Mouse (Mus musculus) MEL (cell line): ENCODE data around the gene Pnpla6.

Experiments used
- CTCF ChIP-seq, 3 experiments: IDR thresholded peaks in 2 of 3; conservative IDR thresholded peaks in 1 of 3; 2 replicates each; pipeline ENCODE4 v1.5.1; 2011 to 2012; ENCODE audit warnings: low read length in 3 of 3, low read depth in 2 of 3, mild to moderate bottlenecking in 2 of 3, improper control_type of control experiment in 1 of 3, inconsistent platforms in 1 of 3, mixed read lengths in 1 of 3, moderate library complexity in 1 of 3; ENCODE audit not compliant: control insufficient read depth in 1 of 3, insufficient read depth in 1 of 3, poor library complexity in 1 of 3, severe bottlenecking in 1 of 3
- EP300 ChIP-seq, 2 experiments: IDR thresholded peaks; 2 replicates each; pipeline ENCODE4 v1.6.1; 2011; ENCODE audit warnings: improper control_type of control experiment in 2 of 2, low read length in 2 of 2, low read depth in 1 of 2, mild to moderate bottlenecking in 1 of 2
- HCFC1 ChIP-seq: IDR thresholded peaks from 2 replicates; pipeline ENCODE4 v1.6.1; 2012; ENCODE audit warnings: low read depth, mild to moderate bottlenecking, inconsistent platforms, low read length, improper control_type of control experiment, moderate library complexity
- MAFK ChIP-seq: IDR thresholded peaks from 2 replicates; pipeline ENCODE4 v1.6.1; 2011; ENCODE audit warnings: low read depth, mild to moderate bottlenecking, low read length, improper control_type of control experiment, borderline replicate concordance
- MAX ChIP-seq: IDR thresholded peaks from 2 replicates; pipeline ENCODE4 v1.6.1; 2011; ENCODE audit warnings: low read length, improper control_type of control experiment
- POLR2A ChIP-seq, 2 experiments: IDR thresholded peaks; 2 replicates each; pipeline ENCODE4 v1.6.1; 2011 to 2012; ENCODE audit warnings: low read length in 2 of 2, mild to moderate bottlenecking in 2 of 2, control low read depth in 1 of 2, improper control_type of control experiment in 1 of 2, low read depth in 1 of 2, moderate library complexity in 1 of 2; ENCODE audit not compliant: control insufficient read depth in 1 of 2, insufficient read depth in 1 of 2, poor library complexity in 1 of 2
- POLR2AphosphoS5 ChIP-seq: IDR thresholded peaks from 2 replicates; pipeline ENCODE4 v1.6.1; 2012; ENCODE audit warnings: low read depth, borderline replicate concordance, mild to moderate bottlenecking, inconsistent platforms, low read length, moderate library complexity, mixed read lengths
- USF1 ChIP-seq: IDR thresholded peaks from 2 replicates; pipeline ENCODE4 v1.6.1; 2014; ENCODE audit warnings: low read depth, mild to moderate bottlenecking, inconsistent platforms, low read length, improper control_type of control experiment, moderate library complexity
- USF2 ChIP-seq, 2 experiments: IDR thresholded peaks; 2 replicates each; pipeline ENCODE4 v1.6.1; 2011 to 2012; ENCODE audit warnings: improper control_type of control experiment in 2 of 2, low read length in 2 of 2, borderline replicate concordance in 1 of 2, inconsistent platforms in 1 of 2, low read depth in 1 of 2, mild to moderate bottlenecking in 1 of 2; ENCODE audit not compliant: insufficient read depth in 1 of 2

DNA sequence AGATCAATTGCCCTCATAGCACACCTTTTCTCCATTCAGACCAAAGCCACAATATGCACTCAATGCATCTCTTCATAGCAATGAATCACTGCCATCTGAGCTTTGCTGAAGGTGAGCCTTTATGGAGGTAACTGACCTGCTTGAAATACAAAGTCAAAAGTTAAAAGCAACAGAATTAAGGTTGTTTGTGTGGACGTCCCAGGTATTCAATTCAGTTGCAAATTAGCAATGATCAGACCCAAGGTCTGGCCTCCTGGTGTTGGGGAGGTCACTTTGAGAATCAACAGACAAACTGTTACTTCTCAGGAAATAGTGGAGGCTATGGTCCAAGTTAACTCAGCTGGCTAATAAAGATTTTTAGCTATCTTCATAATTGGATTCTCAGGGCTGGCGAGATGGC, 31.3 kb downstream of the Pnpla6 start:
- TF ChIP-seq MAX (no peak), CTCF (IDR thresholded peaks at IDR 0.05 in 2 of 3, conservative IDR thresholded peaks at IDR 0.05 in 1 of 3; ENCODE audit: control insufficient read depth in 1 of 3, insufficient read depth in 1 of 3, low read depth in 2 of 3, low read length in 3 of 3, poor library complexity in 1 of 3, severe bottlenecking in 1 of 3) (no peak), HCFC1 (no peak), POLR2AphosphoS5 (no peak), POLR2A (IDR thresholded peaks at IDR 0.05; ENCODE audit: control insufficient read depth in 1 of 2, insufficient read depth in 1 of 2, low read depth in 1 of 2, low read length in 2 of 2, poor library complexity in 1 of 2) (no peak), USF1 (no peak), MAFK (no peak), EP300 (IDR thresholded peaks at IDR 0.05; ENCODE audit: low read depth in 1 of 2, low read length in 2 of 2) (no peak), USF2 (IDR thresholded peaks at IDR 0.05; ENCODE audit: borderline replicate concordance in 1 of 2, insufficient read depth in 1 of 2, low read depth in 1 of 2, low read length in 2 of 2) (no peak)
